Mouse (Mus musculus) cortical plate, adult 2 months (tissue): ENCODE results near the gene Sptb.

ENCODE experiments used
- CTCF ChIP-seq: fragments of 200-500 bp; IDR thresholded peaks from 2 replicates; pipeline ENCODE4 v1.5.1; 2011; ENCODE audit warnings: mild to moderate bottlenecking, control low read depth, low read length; ENCODE audit not compliant: insufficient read depth; ENCODE audit errors: extremely low read depth
- POLR2A ChIP-seq: fragments of 200-500 bp; IDR thresholded peaks from 2 replicates; pipeline ENCODE4 v1.6.1; 2011; ENCODE audit warnings: mild to moderate bottlenecking, low read length, control low read depth; ENCODE audit not compliant: insufficient read depth; ENCODE audit errors: extremely low read depth

- TF ChIP-seq CTCF = no peak
- TF ChIP-seq POLR2A = no peak
Measured at GRCm38 (mm10) chr12:76534641-76535283, 175.6 kb downstream of the Sptb start.
